Mouse (Mus musculus) heart, adult 8-10 months (tissue): ENCODE measurements at regions not wholly inside any gene's neighbourhood (a gene's known extent, or its start where the extent isn't known, plus 50 kb on each side); places are given as distances from the start of the nearest gene placed in this dataset.

Experiments used
- DNase-seq: peaks from one replicate; pipeline ENCODE4 v3.0.0; 2022; ENCODE audit warnings: low spot score

DNA sequence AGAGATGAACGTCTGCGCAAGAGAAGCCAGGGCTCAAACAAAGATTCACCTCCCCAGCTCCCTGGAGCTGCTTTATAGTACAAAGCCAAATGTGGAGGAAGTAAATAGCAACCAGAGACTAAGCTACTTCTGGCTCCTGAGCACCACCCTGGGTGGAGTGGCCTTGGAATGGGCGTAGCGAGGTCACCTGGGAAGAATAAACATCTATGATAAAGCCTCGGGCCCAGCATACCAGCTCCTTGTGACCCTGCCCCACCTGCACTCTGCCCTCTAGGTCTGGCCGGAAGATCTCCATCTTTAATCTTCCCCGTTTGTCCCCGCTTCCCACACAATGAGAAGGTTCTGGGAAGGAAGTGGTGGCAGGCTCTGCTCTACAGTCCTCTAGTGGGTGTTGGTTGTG is 61.0 kb upstream of the Ptpn3 start:
- no peak for DNase-seq

DNA sequence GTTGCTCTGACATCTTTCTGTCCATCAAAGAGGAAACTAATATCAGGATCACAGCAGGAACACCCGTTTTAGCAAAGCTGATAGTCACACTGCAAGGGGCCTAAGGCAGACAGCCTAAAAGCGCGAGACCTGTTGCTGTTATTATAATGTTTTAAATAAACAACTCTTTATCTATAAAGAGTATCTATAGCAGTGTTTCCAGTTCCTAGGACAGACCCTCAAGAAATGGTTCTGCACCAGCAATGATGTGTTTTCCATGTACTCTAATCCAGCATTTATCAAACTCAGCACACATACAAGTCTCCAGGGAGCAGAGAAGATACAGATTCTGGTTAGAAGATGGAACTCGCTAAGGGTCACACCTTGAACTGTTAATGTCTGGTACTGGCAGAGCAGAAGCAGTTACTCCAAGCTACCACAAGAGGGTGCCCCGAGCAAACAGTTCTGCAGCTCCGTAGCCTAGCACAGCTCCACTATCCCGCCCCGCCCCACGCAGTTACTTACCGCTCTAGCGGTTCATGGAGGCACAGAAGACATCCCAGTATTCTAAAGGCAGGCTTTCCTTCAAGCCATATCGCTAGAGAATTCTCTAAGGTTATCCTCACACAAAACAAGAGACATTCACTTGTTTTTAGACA is 64.2 kb upstream of the Palm2 start:
- DNase-seq: peak; percentile 61

DNA sequence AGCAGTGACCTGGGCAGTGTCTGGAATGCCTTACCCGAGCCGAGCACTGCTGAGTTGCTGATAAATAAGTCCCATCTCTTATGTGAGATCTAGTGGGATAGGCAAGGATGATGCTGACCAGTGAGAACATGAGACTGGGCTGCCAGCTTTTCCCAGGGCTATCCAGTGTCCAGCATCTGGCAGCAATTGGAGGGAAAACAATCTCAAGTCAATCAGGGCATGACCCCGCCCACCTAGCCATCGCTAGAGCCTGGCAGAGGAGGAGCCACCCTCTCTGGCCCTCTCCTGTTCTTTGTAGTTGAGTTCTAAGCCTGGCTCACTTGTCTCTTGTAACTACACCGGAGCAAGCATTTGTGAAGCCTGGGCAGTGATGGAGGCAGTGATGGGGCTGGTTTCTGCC is 56.2 kb upstream of the Palm2 start:
- DNase-seq: no peak

DNA sequence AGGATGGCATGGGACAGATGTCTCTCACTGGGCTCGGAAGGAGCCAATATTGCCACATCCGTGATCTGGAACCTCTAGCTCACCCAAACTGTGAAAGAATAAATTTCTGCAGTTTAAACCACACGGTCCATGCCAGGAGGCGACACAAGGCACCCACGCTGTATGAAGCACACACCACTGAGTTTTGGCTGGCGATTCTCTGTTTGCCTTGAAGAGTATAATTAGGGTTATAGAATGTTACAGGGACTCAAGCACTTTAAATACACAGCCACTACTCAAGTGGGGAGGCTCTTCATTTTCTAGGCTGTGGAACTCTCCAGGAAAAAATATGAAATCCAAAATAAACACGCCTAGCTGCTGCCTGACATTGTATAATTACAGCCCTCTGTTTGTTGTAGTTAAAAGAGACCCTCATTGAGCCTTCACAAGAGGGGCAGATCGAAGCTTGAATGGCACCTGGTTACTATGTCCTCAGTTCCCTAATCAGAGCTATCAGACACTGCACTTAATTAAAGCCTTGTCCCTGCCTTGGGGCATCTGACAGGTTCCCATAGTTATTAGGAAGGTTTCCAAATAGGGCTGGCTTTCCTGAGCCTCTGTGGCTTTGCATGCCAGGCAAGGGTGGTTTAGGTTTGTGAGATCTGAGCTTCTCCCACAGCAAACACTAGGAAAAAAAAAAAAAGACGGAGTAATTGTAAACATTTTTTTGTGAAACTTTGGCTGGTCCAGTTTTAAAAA is 53.8 kb upstream of the Palm2 start:
- no peak for DNase-seq

DNA sequence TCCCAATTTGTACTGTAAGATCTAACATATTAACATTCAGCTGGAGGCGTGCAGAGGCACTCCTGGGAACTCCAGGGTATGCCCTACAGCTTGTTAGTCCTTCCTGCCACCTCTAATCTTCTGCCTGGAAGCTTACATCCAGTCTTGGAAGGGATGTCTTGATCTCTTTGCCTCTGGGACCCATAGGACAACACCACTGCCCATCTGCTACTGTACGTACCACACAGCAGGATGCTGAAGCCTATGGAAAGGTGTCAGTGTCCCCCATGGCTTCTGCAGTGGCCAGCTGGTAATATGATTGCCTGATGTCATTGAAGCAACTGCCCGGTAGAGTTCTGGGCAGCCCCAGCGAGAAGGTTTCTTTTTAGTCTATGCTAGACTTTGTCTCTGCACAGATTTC is 52.7 kb upstream of the Palm2 start:
- no peak for DNase-seq
